Mouse (Mus musculus) thymus, adult 2 months (tissue): Measurements from ENCODE around the gene Grasp.

Experiments
- CTCF ChIP-seq: fragments of 200-500 bp; IDR thresholded peaks from 2 replicates; pipeline ENCODE4 v1.5.1; 2012; ENCODE audit warnings: mild to moderate bottlenecking, control low read depth, low read length, moderate library complexity, borderline replicate concordance; ENCODE audit not compliant: control insufficient read depth, poor library complexity, insufficient read depth; ENCODE audit errors: extremely low read depth
- POLR2A ChIP-seq: fragments of 200-500 bp; IDR thresholded peaks from 2 replicates; pipeline ENCODE4 v1.6.1; 2012; ENCODE audit warnings: mild to moderate bottlenecking, low read length, control low read depth, moderate library complexity; ENCODE audit not compliant: control insufficient read depth, poor library complexity, insufficient read depth; ENCODE audit errors: extremely low read depth

- TF ChIP-seq CTCF, result peak; percentile 81; the same call in 1 of the 2 replicates
- TF ChIP-seq POLR2A, result no peak
These were observed 15.0 kb downstream of the Grasp start for GRCm38 (mm10) chr15:101238885-101239511.
